Mouse (Mus musculus): ENCODE measurements around the gene Tdrd7.
A peak's percentile ranks its signal among the peaks of the same experiment; 100 is the strongest.

The Tdrd7 gene

GRCm38 (mm10) chr4:45972951-45973350 is 7.8 kb downstream of the Tdrd7 start:
- DNase-seq, result no peak

- DNase-seq, result no peak
These were observed 12.0 kb downstream of the Tdrd7 start for GRCm38 (mm10) chr4:45976931-45977667.

- no peak for DNase-seq
These were observed 14.8 kb downstream of the Tdrd7 start for GRCm38 (mm10) chr4:45979916-45980315.

GRCm38 (mm10) chr4:45981054-45981453 is 15.9 kb downstream of the Tdrd7 start:
- DNase-seq, result no peak

- DNase-seq, result no peak
These were observed 25.4 kb downstream of the Tdrd7 start for GRCm38 (mm10) chr4:45990427-45991135.

GRCm38 (mm10) chr4:45998536-45998935 is 33.4 kb downstream of the Tdrd7 start:
- no peak for DNase-seq

GRCm38 (mm10) chr4:46008142-46008793 is 43.1 kb downstream of the Tdrd7 start:
- DNase-seq, result peak in 1 of 2 experiments; percentile 11

GRCm38 (mm10) chr4:46011698-46012097 is 46.6 kb downstream of the Tdrd7 start:
- no peak for DNase-seq

- no peak for DNase-seq
These were observed 50.5 kb downstream of the Tdrd7 start for GRCm38 (mm10) chr4:46015605-46016004.

- peak; percentile 33 to 40 for DNase-seq
These were observed 57.9 kb downstream of the Tdrd7 start for GRCm38 (mm10) chr4:46023021-46023481.

GRCm38 (mm10) chr4:46025893-46026292 is 60.8 kb downstream of the Tdrd7 start:
- DNase-seq, result peak; percentile 55 to 56

GRCm38 (mm10) chr4:46028224-46028623 is 63.1 kb downstream of the Tdrd7 start:
- no peak for DNase-seq

- no peak for DNase-seq
These were observed 63.6 kb downstream of the Tdrd7 start for GRCm38 (mm10) chr4:46028781-46029180.

- DNase-seq, result peak in 1 of 2 experiments; percentile 45
These were observed 64.4 kb downstream of the Tdrd7 start for GRCm38 (mm10) chr4:46029552-46029951.

GRCm38 (mm10) chr4:46032448-46032847 is 67.3 kb downstream of the Tdrd7 start:
- no peak for DNase-seq

- DNase-seq, result no peak
These were observed 68.1 kb downstream of the Tdrd7 start for GRCm38 (mm10) chr4:46033197-46033596.

- peak in 1 of 2 experiments; percentile 81 for DNase-seq
These were observed 73.4 kb downstream of the Tdrd7 start for GRCm38 (mm10) chr4:46038591-46038891.

GRCm38 (mm10) chr4:46038892-46039751 is 74.0 kb downstream of the Tdrd7 start, which contains the start of gene Tmod1:
Gene Tmod1 (plus strand): TSS chr4:46038935.
- peak; percentile 79 to 85 for DNase-seq

- DNase-seq, result no peak
These were observed 74.8 kb downstream of the Tdrd7 start for GRCm38 (mm10) chr4:46039899-46040298.

GRCm38 (mm10) chr4:46040594-46041192 is 75.6 kb downstream of the Tdrd7 start:
- DNase-seq, result peak; percentile 59 to 73

GRCm38 (mm10) chr4:46041761-46042504 is 76.8 kb downstream of the Tdrd7 start:
- DNase-seq, result no peak

- DNase-seq, result no peak
These were observed 77.3 kb downstream of the Tdrd7 start for GRCm38 (mm10) chr4:46042505-46042850.
